Mouse (Mus musculus) heart, adult 2 months (tissue): ENCODE measurements around the gene Spred2. TPM values are rescaled to one million over a fixed set of nuclear protein-coding genes. Genes with fewer than 3 reads are reported as not detected.

Experiments used
- DNase-seq, 2 experiments: peaks; one replicate each; pipeline ENCODE4 v3.0.0; 2021
- H3K27ac ChIP-seq: fragments of 200-600 bp; 2 replicates; pipeline ENCODE4 v1.8.1; 2022
- H3K27me3 ChIP-seq: fragments of 200-500 bp; 2 replicates; pipeline ENCODE4 v1.6.1; 2012; ENCODE audit warnings: mild to moderate bottlenecking, low read length, inconsistent platforms, mixed read lengths; ENCODE audit not compliant: control insufficient read depth, insufficient read depth
- H3K36me3 ChIP-seq: fragments of 200-500 bp; 2 replicates; pipeline ENCODE4 v1.6.1; 2012; ENCODE audit warnings: low read length, inconsistent platforms; ENCODE audit not compliant: control insufficient read depth, insufficient read depth
- H3K4me1 ChIP-seq: fragments of 200-500 bp; 2 replicates; pipeline ENCODE4 v1.6.1; 2011; ENCODE audit warnings: low read length; ENCODE audit not compliant: control insufficient read depth, insufficient read depth
- H3K4me3 ChIP-seq: fragments of 200-600 bp; 2 replicates; pipeline ENCODE4 v1.8.1; 2022
- H3K79me2 ChIP-seq: fragments of 200-500 bp; replicated peaks from 2 replicates; pipeline ENCODE4 v1.6.1; 2012; ENCODE audit warnings: mild to moderate bottlenecking, inconsistent platforms, low read length, moderate library complexity, mixed read lengths; ENCODE audit not compliant: control insufficient read depth, insufficient read depth
- H3K9ac ChIP-seq: fragments of 200-500 bp; 2 replicates; pipeline ENCODE4 v1.6.1; 2012; ENCODE audit warnings: low read depth, mild to moderate bottlenecking, control low read depth, inconsistent platforms, low read length, mixed read lengths
- CTCF ChIP-seq: fragments of 200-600 bp; IDR thresholded peaks from 2 replicates; pipeline ENCODE4 v1.8.1; 2022; ENCODE audit warnings: antibody characterized with exemption, mild to moderate bottlenecking, moderate library complexity
- EP300 ChIP-seq: fragments of 200-500 bp; IDR thresholded peaks from 2 replicates; pipeline ENCODE4 v1.6.1; 2011; ENCODE audit warnings: low read depth, low read length, control low read depth; ENCODE audit not compliant: insufficient read depth
- POLR2A ChIP-seq: fragments of 200-500 bp; IDR thresholded peaks from 2 replicates; pipeline ENCODE4 v1.6.1; 2011; ENCODE audit warnings: mild to moderate bottlenecking, low read depth, low read length, control low read depth; ENCODE audit not compliant: insufficient read depth
- WGBS: fragments of 180-500 bp; shearing (Covaris S2); methylation state at CpG from one replicate; pipeline ENCODE4 v1.1.7; 2018; 5-methylcytosine and 5-hydroxymethylcytosine counted together
- intact Hi-C: fragments of 180-260 bp; cut with DNase I; formaldehyde crosslinking; loops from one replicate; pipeline ENCODE4 v1.15.1; 2025
- polyA plus RNA-seq: library from polyadenylated mRNA; depleted of rRNA; stranded (reverse); fragments of >200 nt; gene quantifications from 2 replicates; pipeline ENCODE4 v1.2.3, GENCODE M21; 2012
- total RNA-seq, 2 experiments: library from RNA; stranded (reverse); gene quantifications; 2 replicates each; pipeline ENCODE4 v1.2.3; 2021

Gene Spred2
- total and polyA plus RNA-seq, 3 experiments: 18.5 to 22.1 (median 22.0) TPM

- intact Hi-C loops: loop anchor here (1.0 to 2.0 kb wide), 2 partner anchors 8 to 20 kb away; no protein-coding TSS in a partner anchor
- peaks cover 6% of the 10 kb centered on the region for H3K79me2 ChIP-seq
- WGBS: 32% methylated on average over 16 of the region's 16 CpGs
- H3K9ac ChIP-seq: no peak overlapping the region
- H3K4me1 ChIP-seq: peaks cover 42% of the 10 kb centered on the region
- peak overlapping the region; percentile 86 for H3K27ac ChIP-seq
- DNase-seq: peak; percentile 70 to 72
- peaks cover 17% of the 10 kb centered on the region for H3K36me3 ChIP-seq
- H3K4me3 ChIP-seq: peak overlapping the region; percentile 43
- no peaks in the 10 kb centered on the region for H3K27me3 ChIP-seq
- TF ChIP-seq EP300 (0 out of 2 replicates have a peak, but pooled peaks have one; percentile 41), POLR2A (no peak; the same call in 1 of the 2 replicates)
Observed at GRCm38 (mm10) chr11:19965037-19965611, 40.9 kb downstream of the Spred2 start.

DNA sequence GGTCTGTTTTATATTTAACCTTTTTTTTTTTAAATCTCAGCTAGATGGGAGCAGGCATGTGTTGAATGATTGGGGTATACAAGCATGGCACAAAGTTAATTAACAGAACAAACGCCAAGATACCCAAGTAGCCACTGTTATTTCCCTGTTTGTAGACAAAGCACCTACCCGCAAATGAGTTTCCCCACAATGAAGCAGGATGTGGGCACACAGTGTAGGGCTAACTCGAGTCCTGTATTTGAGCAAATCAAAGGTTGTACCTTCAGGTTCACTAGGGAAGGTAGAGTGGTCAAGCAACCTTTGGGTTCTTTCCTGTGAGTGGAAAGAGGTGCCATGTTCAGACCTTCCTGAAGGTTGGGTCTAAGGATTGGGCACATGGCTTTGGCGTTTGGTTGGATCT is 41.5 kb downstream of the Spred2 start:
- WGBS: 56% methylated on average over 4 of the region's 4 CpGs
- Histone ChIP-seq H3K4me1 (peaks cover 46% of the 10 kb centered on the region), H3K9ac (no peak overlapping the region), H3K27me3 (no peaks in the 10 kb centered on the region), H3K79me2 (peaks cover 9% of the 10 kb centered on the region), H3K27ac (peak overlapping the region; percentile 86), H3K4me3 (peak overlapping the region; percentile 43), H3K36me3 (peaks cover 21% of the 10 kb centered on the region)
- DNase-seq: no peak
- TF ChIP-seq EP300 (no peak), POLR2A (no peak), CTCF (no peak)
- intact Hi-C loops: loop anchor here (1.0 to 2.0 kb wide), 2 partner anchors 8 to 19 kb away; no protein-coding TSS in a partner anchor

GRCm38 (mm10) chr11:19966294-19966693 is 42.1 kb downstream of the Spred2 start:
- Histone ChIP-seq H3K4me3 (no peak overlapping the region), H3K9ac (no peak overlapping the region), H3K36me3 (peaks cover 21% of the 10 kb centered on the region), H3K27ac (peak overlapping the region; percentile 86), H3K27me3 (no peaks in the 10 kb centered on the region), H3K79me2 (peaks cover 8% of the 10 kb centered on the region), H3K4me1 (peaks cover 44% of the 10 kb centered on the region)
- WGBS: 24% methylated on average over 2 of the region's 2 CpGs
- TF ChIP-seq CTCF: no peak
- no peak for TF ChIP-seq POLR2A
- no peak for TF ChIP-seq EP300
- DNase-seq: peak in 1 of 2 experiments; percentile 48
- intact Hi-C loops: no loop called here

- Histone ChIP-seq H3K4me3 (no peak overlapping the region), H3K79me2 (peaks cover 8% of the 10 kb centered on the region), H3K9ac (0 out of 2 replicates have a peak overlapping the region, but pooled peaks have one; percentile 16), H3K4me1 (peaks cover 39% of the 10 kb centered on the region), H3K27me3 (no peaks in the 10 kb centered on the region), H3K27ac (peak overlapping the region; percentile 36), H3K36me3 (peaks cover 21% of the 10 kb centered on the region)
- no peak for DNase-seq
- intact Hi-C loops: no loop called here
- TF ChIP-seq EP300 (no peak), POLR2A (no peak), CTCF (no peak)
- WGBS: 22% methylated on average over 5 of the region's 5 CpGs
Observed at GRCm38 (mm10) chr11:19969584-19969983, 45.4 kb downstream of the Spred2 start.

GRCm38 (mm10) chr11:19971954-19972750 is 48.0 kb downstream of the Spred2 start:
- 73% methylated on average over 4 of the region's 4 CpGs for WGBS
- H3K79me2 ChIP-seq: peaks cover 10% of the 10 kb centered on the region
- H3K4me1 ChIP-seq: peaks cover 26% of the 10 kb centered on the region
- H3K27ac ChIP-seq: peak overlapping the region; percentile 85
- intact Hi-C loops: loop anchor here (2.0 to 5.0 kb wide), 2 partner anchors 15 to 35 kb away; no protein-coding TSS in a partner anchor
- no peak overlapping the region for H3K9ac ChIP-seq
- H3K27me3 ChIP-seq: no peaks in the 10 kb centered on the region
- H3K36me3 ChIP-seq: peaks cover 11% of the 10 kb centered on the region
- no peak overlapping the region for H3K4me3 ChIP-seq
- no peak for DNase-seq
- TF ChIP-seq POLR2A: no peak
- peak; percentile 72 for TF ChIP-seq CTCF
